Mouse (Mus musculus): ENCODE measurements around the gene Obscn.

DNA sequence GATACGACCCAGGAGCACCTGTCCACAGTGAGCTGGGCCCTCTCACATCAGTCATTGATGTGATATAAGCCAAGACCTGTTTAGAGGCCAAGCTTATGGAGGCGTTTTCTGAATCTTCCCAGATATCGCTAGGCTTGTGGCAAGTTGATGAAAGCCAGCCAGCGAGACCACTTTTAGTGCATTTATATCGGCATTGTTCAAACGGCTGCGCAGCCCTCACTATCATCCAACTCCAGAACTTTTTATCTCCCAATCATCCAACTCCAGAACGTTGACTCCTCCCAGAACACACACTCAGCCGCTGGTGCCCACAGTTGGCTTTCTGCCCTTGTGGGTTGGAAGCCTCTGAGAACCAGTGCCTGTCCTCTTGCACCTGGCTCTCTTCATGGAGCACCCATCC, 28.2 kb upstream of the Obscn start:
- TF ChIP-seq EP300 (IDR thresholded peaks at IDR 0.05), result no peak
- TF ChIP-seq CTCF (IDR thresholded peaks at IDR 0.05), result no peak
